Mouse (Mus musculus) T-cell, adult 66 days (primary cell): ENCODE results near the gene Fuk. TPM values are rescaled to one million over a fixed set of nuclear protein-coding genes. Genes with fewer than 3 reads are reported as not detected.

Experiments used
- total RNA-seq, 2 experiments: library from RNA; stranded (reverse); gene quantifications; 3 replicates in 1 of 2; 4 replicates in 1 of 2; pipeline ENCODE4 v1.2.4; 2023

The Fuk gene
- 10 to 100 TPM; 12.2 to 15.7 TPM for total RNA-seq

DNA sequence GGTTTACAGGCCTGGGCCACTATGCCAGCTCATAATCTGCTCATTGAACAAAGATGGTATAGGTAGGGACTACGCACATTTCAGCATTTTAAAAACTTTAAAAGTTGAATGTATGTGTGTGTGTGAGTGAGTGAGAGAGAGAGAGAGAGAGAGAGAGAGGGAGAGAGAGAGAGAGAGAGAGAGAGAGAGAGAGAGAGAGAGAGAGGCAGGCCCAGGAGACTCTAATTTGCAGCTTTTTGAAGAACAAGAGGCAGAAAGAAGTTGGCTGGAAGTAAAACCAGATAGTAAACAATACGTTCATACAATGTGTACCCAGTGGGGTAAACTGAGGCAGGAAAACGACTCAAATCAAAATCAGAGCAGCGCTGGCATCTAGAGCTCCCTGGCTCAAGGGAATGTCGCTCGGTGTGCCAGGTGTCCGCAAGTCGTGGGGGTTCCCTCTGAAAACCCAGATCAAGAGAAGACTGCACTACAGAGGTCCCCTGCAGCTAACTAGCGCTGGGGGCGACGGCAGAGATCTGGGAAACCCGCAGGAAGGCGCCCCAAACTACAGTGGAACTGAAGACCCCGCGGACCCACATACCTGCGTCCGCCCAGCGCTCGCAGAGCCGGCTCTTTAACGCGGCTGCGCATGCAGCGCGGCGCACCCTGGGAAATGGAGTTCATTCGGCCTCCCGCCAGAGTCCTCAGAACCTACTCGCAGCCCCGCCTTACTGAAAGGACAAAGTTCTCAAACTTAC is at the start of gene Fuk:
Gene Fuk, minus strand, starts transcription at position 650 of the 740 bp plus-strand sequence.

DNA sequence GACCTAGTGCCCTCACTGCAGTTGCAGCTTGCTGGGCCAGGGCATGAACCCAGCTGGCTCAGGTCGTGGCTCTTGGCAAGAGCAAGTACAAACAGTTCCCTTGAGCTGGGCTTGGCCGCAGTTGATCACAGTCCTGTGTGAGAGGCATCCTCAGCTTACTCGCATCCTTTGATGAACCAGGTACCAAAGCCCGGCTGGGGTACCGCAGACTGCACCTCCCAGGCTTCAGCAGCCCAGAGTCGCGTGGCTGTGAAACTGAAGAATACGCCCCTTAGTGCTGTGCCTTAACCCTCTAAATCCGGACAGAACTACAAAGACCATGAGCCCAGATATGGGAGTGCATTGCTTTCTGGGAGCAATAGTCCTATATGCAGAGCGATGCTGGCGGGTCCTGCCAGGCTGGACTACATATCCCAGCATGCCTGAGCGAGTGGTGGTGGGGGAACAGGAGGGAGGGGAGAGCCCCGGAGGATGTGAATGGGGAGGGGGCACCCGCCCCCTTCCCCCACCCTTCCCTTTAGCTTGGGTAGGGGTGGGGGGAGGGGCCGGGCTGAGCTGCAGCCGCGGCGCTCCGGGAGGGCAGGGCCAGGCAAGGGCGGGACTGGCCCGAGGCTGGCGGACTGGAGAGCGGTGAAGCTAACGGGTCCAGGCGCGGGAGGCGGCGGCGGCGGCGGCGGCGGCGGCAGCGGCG is 17.2 kb upstream of the Fuk start, which contains the start of gene St3gal2:
Gene St3gal2, plus strand, starts transcription at position 582 of the 691 bp plus-strand sequence.

DNA sequence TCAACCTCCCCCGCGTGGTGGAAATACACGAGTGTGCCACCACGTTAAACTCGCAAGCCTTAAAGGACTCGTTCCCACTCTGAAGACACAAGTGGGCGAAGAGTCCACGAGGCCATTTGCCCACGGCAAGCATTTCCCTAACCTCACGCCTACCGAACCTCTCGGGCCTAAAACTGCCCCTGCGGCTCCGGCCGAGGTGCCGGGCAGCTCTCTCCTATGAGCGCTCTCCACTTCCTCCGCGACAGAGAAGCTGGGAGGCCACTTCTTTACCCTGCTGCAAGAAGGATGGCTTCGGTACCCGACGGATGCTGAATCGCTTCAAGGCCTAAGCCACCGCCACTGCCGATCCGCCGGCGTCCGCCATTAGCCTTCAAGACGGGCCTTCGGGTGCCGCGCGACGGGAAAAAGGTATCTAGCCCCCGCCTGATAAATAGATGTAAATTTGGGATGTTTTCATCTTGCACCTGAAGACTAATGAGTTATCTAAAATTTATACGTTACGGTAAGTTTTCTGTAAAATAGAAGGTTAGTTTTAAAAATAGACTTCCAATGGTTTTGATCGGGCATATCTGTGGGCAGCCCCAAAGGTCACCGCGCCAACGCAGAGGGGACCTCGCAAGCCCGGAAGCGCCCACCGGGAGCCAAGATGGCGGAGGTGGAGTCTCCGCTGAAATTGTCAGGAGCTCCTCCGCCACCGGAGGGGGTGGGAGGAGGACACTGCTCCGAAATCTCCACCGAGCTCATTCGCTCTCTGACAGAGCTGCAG is 55.7 kb downstream of the Fuk start, which contains the start of the genes Cog4 and Sf3b3:
Gene Cog4, plus strand, starts transcription at position 196 of the 766 bp plus-strand sequence.
Gene Sf3b3, minus strand, starts transcription at position 383 of the 766 bp plus-strand sequence.

Other genes starting within 250 kb of the Fuk start
- 1 to 10 TPM; 4.3 TPM for gene Mtss1l, start 181.0 kb downstream of the Fuk start, total RNA-seq
- not detected for gene Il34, start 96.6 kb downstream of the Fuk start, total RNA-seq
- 10 to 100 TPM; 60.9 to 76.2 TPM for gene Cog4, start 55.9 kb downstream of the Fuk start, total RNA-seq
- 100 to 1,000 TPM; 159 to 166 TPM for gene Sf3b3, start 55.7 kb downstream of the Fuk start, total RNA-seq
- gene St3gal2, start 17.4 kb upstream of the Fuk start, total RNA-seq = 10 to 100 TPM; 12.0 to 13.1 TPM
- gene Ddx19a, start 95.3 kb upstream of the Fuk start, total RNA-seq = 10 to 100 TPM; 68.3 to 70.0 TPM
- 10 to 100 TPM; 17.3 to 20.2 TPM for gene Ddx19b, start 129.3 kb upstream of the Fuk start, total RNA-seq
- 10 to 100 TPM; 46.1 to 58.0 TPM for gene Aars, start 130.7 kb upstream of the Fuk start, total RNA-seq
- gene Exosc6, start 153.9 kb upstream of the Fuk start, total RNA-seq = 10 to 100 TPM; 14.8 to 16.0 TPM
- not detected for gene Clec18a, start 189.9 kb upstream of the Fuk start, total RNA-seq
- 10 to 100 TPM; 21.6 to 28.1 TPM for gene Pdpr, start 192.1 kb upstream of the Fuk start, total RNA-seq